Mouse (Mus musculus): ENCODE measurements at regions not wholly inside any gene's neighbourhood (a gene's known extent, or its start where the extent isn't known, plus 50 kb on each side); places are given as distances from the start of the nearest gene placed in this dataset.

DNA sequence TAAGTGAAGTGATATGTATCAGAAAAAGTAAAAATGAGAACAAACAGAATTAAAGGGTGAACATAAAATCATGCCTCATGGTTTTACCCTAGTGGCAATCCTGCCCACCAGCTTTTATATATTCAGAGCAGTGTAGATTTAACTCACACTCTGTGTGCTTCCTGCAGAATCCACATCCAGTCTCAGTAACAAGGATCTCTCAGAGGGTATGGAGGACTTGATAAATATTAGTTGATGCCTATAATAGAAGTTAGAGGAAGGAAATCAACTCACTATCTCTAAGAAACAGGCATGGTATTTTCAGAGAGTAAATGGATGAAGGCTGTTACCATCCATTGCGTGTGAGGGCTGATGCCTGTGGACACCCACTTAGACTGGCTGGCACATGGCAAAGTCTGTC, 492.5 kb upstream of the Nr5a2 start:
- no peak overlapping the region for H3K9ac ChIP-seq (ENCODE audit: insufficient read depth, low read depth, low read length, poor library complexity, severe bottlenecking)
- in situ Hi-C loops (cut with MboI; ENCODE audit: low sequenced_read_pairs in 2 of 2, unreplicated experiment in 2 of 2) = no loop called here
- no peaks in the 10 kb centered on the region for H3K9me3 ChIP-seq (ENCODE audit: control insufficient read depth, insufficient read depth, low read depth, low read length)
- DNase-seq (ENCODE audit: low read depth, low spot score) = no peak
- H3K4me1 ChIP-seq (ENCODE audit: control insufficient read depth in 2 of 2, insufficient read depth in 2 of 2, low read length in 2 of 2, poor library complexity in 1 of 2) = no peaks in the 10 kb centered on the region
- no peaks in the 10 kb centered on the region for H3K36me3 ChIP-seq (ENCODE audit: control insufficient read depth, insufficient read depth, low read length, poor library complexity, severe bottlenecking)
- H3K4me3 ChIP-seq (ENCODE audit: insufficient read depth in 1 of 2, low read depth in 1 of 2, low read length in 2 of 2, poor library complexity in 1 of 2, severe bottlenecking in 1 of 2) = no peak overlapping the region
- H3K27ac ChIP-seq (ENCODE audit: insufficient read depth, low read depth, low read length, poor library complexity, severe bottlenecking) = no peak overlapping the region
- no peak for TF ChIP-seq ZNF384 (IDR thresholded peaks at IDR 0.05; ENCODE audit: low read depth, low read length)
- no peak for TF ChIP-seq HCFC1 (IDR thresholded peaks at IDR 0.05; ENCODE audit: borderline replicate concordance, insufficient read depth, low read length)
- TF ChIP-seq CHD2 (IDR thresholded peaks at IDR 0.05; ENCODE audit: low read depth, low read length) = no peak
- no peak for TF ChIP-seq MAFK (IDR thresholded peaks at IDR 0.05; ENCODE audit: insufficient read depth, low read depth, low read length)
- no peak for TF ChIP-seq ZC3H11A (IDR thresholded peaks at IDR 0.05; ENCODE audit: borderline replicate concordance, low read depth, low read length)

DNA sequence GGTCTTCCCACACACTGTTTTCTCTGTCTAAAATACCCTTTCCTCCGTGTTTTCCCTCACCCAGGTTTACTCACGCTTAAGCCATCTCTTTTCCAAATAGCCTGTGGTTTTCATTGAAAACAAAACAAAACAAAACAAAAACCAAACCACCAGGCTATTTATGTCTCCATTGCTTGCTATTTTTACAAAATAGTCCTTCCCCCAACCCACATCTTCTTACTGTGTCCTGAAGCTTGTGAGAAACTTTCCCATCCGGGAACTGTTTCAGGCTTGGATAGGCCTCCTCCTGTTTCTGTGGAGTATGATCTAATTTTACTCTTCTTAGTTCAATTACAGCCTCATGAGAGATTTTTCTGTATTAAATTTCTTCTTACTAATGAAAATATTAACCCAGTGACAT, 486.2 kb upstream of the Nr5a2 start:
- H3K36me3 ChIP-seq (ENCODE audit: control insufficient read depth, insufficient read depth, low read length, poor library complexity, severe bottlenecking) = no peaks in the 10 kb centered on the region
- in situ Hi-C loops (cut with MboI; ENCODE audit: low sequenced_read_pairs in 2 of 2, unreplicated experiment in 2 of 2) = no loop called here
- DNase-seq (ENCODE audit: low read depth, low spot score) = no peak
- H3K27ac ChIP-seq (ENCODE audit: insufficient read depth, low read depth, low read length, poor library complexity, severe bottlenecking) = no peak overlapping the region
- TF ChIP-seq HCFC1 (IDR thresholded peaks at IDR 0.05; ENCODE audit: borderline replicate concordance, insufficient read depth, low read length) (no peak), ZC3H11A (IDR thresholded peaks at IDR 0.05; ENCODE audit: borderline replicate concordance, low read depth, low read length) (no peak), MAFK (IDR thresholded peaks at IDR 0.05; ENCODE audit: insufficient read depth, low read depth, low read length) (no peak), ZNF384 (IDR thresholded peaks at IDR 0.05; ENCODE audit: low read depth, low read length) (no peak), CHD2 (IDR thresholded peaks at IDR 0.05; ENCODE audit: low read depth, low read length) (no peak)
- no peak overlapping the region for H3K4me3 ChIP-seq (ENCODE audit: insufficient read depth in 1 of 2, low read depth in 1 of 2, low read length in 2 of 2, poor library complexity in 1 of 2, severe bottlenecking in 1 of 2)
- H3K9ac ChIP-seq (ENCODE audit: insufficient read depth, low read depth, low read length, poor library complexity, severe bottlenecking) = no peak overlapping the region
- no peaks in the 10 kb centered on the region for H3K4me1 ChIP-seq (ENCODE audit: control insufficient read depth in 2 of 2, insufficient read depth in 2 of 2, low read length in 2 of 2, poor library complexity in 1 of 2)
- H3K9me3 ChIP-seq (ENCODE audit: control insufficient read depth, insufficient read depth, low read depth, low read length) = no peaks in the 10 kb centered on the region

DNA sequence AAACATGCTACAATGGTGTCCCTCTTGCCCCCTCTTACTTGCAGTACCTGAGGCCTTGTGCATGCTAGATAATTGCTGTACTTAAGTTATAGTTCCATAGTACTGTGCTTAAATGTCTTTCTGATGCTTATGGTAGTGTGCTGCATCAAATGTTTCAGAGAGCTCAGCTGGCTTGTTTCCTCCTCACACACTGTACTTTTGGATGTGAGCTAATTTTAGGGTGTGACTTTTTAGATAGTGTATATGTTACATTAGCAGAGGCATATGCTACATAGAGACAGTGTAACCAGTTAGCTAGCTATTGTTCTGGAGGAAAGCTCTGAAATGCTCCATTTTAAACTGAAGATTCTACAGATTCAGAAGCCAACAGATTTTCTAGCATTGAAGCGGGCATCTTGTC, 467.9 kb upstream of the Nr5a2 start:
- H3K36me3 ChIP-seq (ENCODE audit: control insufficient read depth, insufficient read depth, low read length, poor library complexity, severe bottlenecking) = no peaks in the 10 kb centered on the region
- no peaks in the 10 kb centered on the region for H3K4me1 ChIP-seq (ENCODE audit: control insufficient read depth in 2 of 2, insufficient read depth in 2 of 2, low read length in 2 of 2, poor library complexity in 1 of 2)
- in situ Hi-C loops (cut with MboI; ENCODE audit: low sequenced_read_pairs in 2 of 2, unreplicated experiment in 2 of 2) = no loop called here
- no peak overlapping the region for H3K4me3 ChIP-seq (ENCODE audit: insufficient read depth in 1 of 2, low read depth in 1 of 2, low read length in 2 of 2, poor library complexity in 1 of 2, severe bottlenecking in 1 of 2)
- TF ChIP-seq ZC3H11A (IDR thresholded peaks at IDR 0.05; ENCODE audit: borderline replicate concordance, low read depth, low read length) (no peak), CHD2 (IDR thresholded peaks at IDR 0.05; ENCODE audit: low read depth, low read length) (no peak), MAFK (IDR thresholded peaks at IDR 0.05; ENCODE audit: insufficient read depth, low read depth, low read length) (no peak), ZNF384 (IDR thresholded peaks at IDR 0.05; ENCODE audit: low read depth, low read length) (no peak), HCFC1 (IDR thresholded peaks at IDR 0.05; ENCODE audit: borderline replicate concordance, insufficient read depth, low read length) (no peak)
- no peak overlapping the region for H3K9ac ChIP-seq (ENCODE audit: insufficient read depth, low read depth, low read length, poor library complexity, severe bottlenecking)
- DNase-seq (ENCODE audit: low read depth, low spot score) = no peak
- H3K9me3 ChIP-seq (ENCODE audit: control insufficient read depth, insufficient read depth, low read depth, low read length) = no peaks in the 10 kb centered on the region
- no peak overlapping the region for H3K27ac ChIP-seq (ENCODE audit: insufficient read depth, low read depth, low read length, poor library complexity, severe bottlenecking)

DNA sequence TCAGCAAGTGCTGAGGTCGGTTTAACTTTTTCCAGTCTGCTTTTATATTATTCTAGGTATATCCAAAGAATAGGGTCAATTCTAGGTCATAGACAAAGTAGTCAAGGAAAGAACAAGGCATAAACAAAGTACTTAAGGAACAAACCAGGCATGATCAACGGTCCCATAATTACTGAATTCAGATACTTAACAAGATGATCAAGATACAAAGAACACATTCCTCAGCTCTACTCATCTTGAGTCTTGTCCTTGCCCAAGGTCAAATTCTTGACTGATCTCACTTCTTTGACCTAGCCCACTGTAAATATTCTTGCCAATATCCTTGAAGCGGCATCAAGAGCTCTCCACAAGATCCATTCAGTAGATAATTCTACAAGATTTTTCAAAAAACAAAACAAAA, 458.1 kb upstream of the Nr5a2 start:
- peak; percentile 72 for DNase-seq (ENCODE audit: low read depth, low spot score)
- no peaks in the 10 kb centered on the region; a peak in 1 of 4 replicates for H3K4me1 ChIP-seq (ENCODE audit: control insufficient read depth in 2 of 2, insufficient read depth in 2 of 2, low read length in 2 of 2, poor library complexity in 1 of 2)
- in situ Hi-C loops (cut with MboI; ENCODE audit: low sequenced_read_pairs in 2 of 2, unreplicated experiment in 2 of 2) = no loop called here
- no peak overlapping the region for H3K9ac ChIP-seq (ENCODE audit: insufficient read depth, low read depth, low read length, poor library complexity, severe bottlenecking)
- no peak for TF ChIP-seq MAFK (IDR thresholded peaks at IDR 0.05; ENCODE audit: insufficient read depth, low read depth, low read length)
- TF ChIP-seq ZC3H11A (IDR thresholded peaks at IDR 0.05; ENCODE audit: borderline replicate concordance, low read depth, low read length) = no peak
- peak; percentile 84 for TF ChIP-seq CHD2 (IDR thresholded peaks at IDR 0.05; ENCODE audit: low read depth, low read length)
- no peak for TF ChIP-seq ZNF384 (IDR thresholded peaks at IDR 0.05; ENCODE audit: low read depth, low read length)
- no peak for TF ChIP-seq HCFC1 (IDR thresholded peaks at IDR 0.05; ENCODE audit: borderline replicate concordance, insufficient read depth, low read length)
- H3K4me3 ChIP-seq (ENCODE audit: insufficient read depth in 1 of 2, low read depth in 1 of 2, low read length in 2 of 2, poor library complexity in 1 of 2, severe bottlenecking in 1 of 2) = no peak overlapping the region
- H3K27ac ChIP-seq (ENCODE audit: insufficient read depth, low read depth, low read length, poor library complexity, severe bottlenecking) = no peak overlapping the region
- no peaks in the 10 kb centered on the region for H3K36me3 ChIP-seq (ENCODE audit: control insufficient read depth, insufficient read depth, low read length, poor library complexity, severe bottlenecking)
- H3K9me3 ChIP-seq (ENCODE audit: control insufficient read depth, insufficient read depth, low read depth, low read length) = no peaks in the 10 kb centered on the region

DNA sequence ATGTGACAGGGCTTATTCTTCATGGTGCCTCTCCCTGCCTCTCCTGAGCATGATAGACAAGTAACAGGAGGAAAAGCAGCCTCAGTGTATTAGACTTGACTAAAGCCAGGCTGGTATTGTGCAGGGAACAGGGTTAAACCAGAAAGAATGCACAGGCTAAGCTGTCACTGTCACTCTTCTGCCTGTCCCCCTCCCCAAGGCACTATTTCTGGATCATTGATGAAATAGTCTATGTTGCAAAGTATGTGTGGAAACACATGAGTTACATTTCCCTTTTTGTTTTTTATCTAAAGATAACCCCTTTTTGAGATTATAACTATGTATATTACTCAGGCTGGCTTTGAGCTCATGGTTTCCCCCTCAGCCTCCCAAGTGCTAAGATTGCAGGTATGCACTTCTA, 436.5 kb upstream of the Nr5a2 start:
- Histone ChIP-seq H3K4me3 (ENCODE audit: insufficient read depth in 1 of 2, low read depth in 1 of 2, low read length in 2 of 2, poor library complexity in 1 of 2, severe bottlenecking in 1 of 2) (no peak overlapping the region), H3K9me3 (ENCODE audit: control insufficient read depth, insufficient read depth, low read depth, low read length) (no peaks in the 10 kb centered on the region), H3K9ac (ENCODE audit: insufficient read depth, low read depth, low read length, poor library complexity, severe bottlenecking) (no peak overlapping the region), H3K4me1 (ENCODE audit: control insufficient read depth in 2 of 2, insufficient read depth in 2 of 2, low read length in 2 of 2, poor library complexity in 1 of 2) (no peaks in the 10 kb centered on the region), H3K27ac (ENCODE audit: insufficient read depth, low read depth, low read length, poor library complexity, severe bottlenecking) (no peak overlapping the region), H3K36me3 (ENCODE audit: control insufficient read depth, insufficient read depth, low read length, poor library complexity, severe bottlenecking) (no peaks in the 10 kb centered on the region)
- TF ChIP-seq CHD2 (IDR thresholded peaks at IDR 0.05; ENCODE audit: low read depth, low read length) (no peak), HCFC1 (IDR thresholded peaks at IDR 0.05; ENCODE audit: borderline replicate concordance, insufficient read depth, low read length) (no peak), ZNF384 (IDR thresholded peaks at IDR 0.05; ENCODE audit: low read depth, low read length) (no peak), MAFK (IDR thresholded peaks at IDR 0.05; ENCODE audit: insufficient read depth, low read depth, low read length) (no peak), ZC3H11A (IDR thresholded peaks at IDR 0.05; ENCODE audit: borderline replicate concordance, low read depth, low read length) (no peak)
- DNase-seq (ENCODE audit: low read depth, low spot score) = no peak
- in situ Hi-C loops (cut with MboI; ENCODE audit: low sequenced_read_pairs in 2 of 2, unreplicated experiment in 2 of 2) = no loop called here

All from ES-E14 (cell line).